Mouse (Mus musculus) myocyte (in vitro differentiated cells): ENCODE measurements around the gene Adamts14. TPM values are rescaled to one million over a fixed set of nuclear protein-coding genes. Genes with fewer than 3 reads are reported as not detected.

ENCODE experiments used
- H3K27me3 ChIP-seq: one replicate; pipeline ENCODE4 v1.6.1; 2011; ENCODE audit not compliant: control insufficient read depth, insufficient read depth, insufficient read length
- H3K36me3 ChIP-seq: one replicate; pipeline ENCODE4 v1.6.1; 2011; ENCODE audit not compliant: control insufficient read depth, insufficient read depth
- H3K4me2 ChIP-seq: one replicate; pipeline ENCODE4 v1.6.1; 2011; ENCODE audit warnings: low read depth, control low read depth
- H3K4me3 ChIP-seq: one replicate; pipeline ENCODE4 v1.5.1; 2011; ENCODE audit warnings: mild to moderate bottlenecking, control low read depth, moderate library complexity
- H3K79me2 ChIP-seq: one replicate; pipeline ENCODE4 v1.6.1; 2011; ENCODE audit not compliant: control insufficient read depth, insufficient read depth
- H3ac ChIP-seq: one replicate; pipeline ENCODE4 v1.6.1; 2011; ENCODE audit not compliant: control insufficient read depth, insufficient read length
- CEBPB ChIP-seq: IDR thresholded peaks from 2 replicates; pipeline ENCODE4 v1.6.1; 2011; ENCODE audit warnings: mild to moderate bottlenecking, moderate library complexity; ENCODE audit not compliant: poor library complexity, insufficient read depth, severe bottlenecking
- E2F4 ChIP-seq: IDR thresholded peaks from one replicate; pipeline ENCODE4 v1.6.1; 2011; ENCODE audit warnings: mild to moderate bottlenecking, control low read depth, moderate library complexity; ENCODE audit not compliant: insufficient read depth
- MAX ChIP-seq: IDR thresholded peaks from one replicate; pipeline ENCODE4 v1.6.1; 2011; ENCODE audit warnings: low read depth, mild to moderate bottlenecking, control low read depth
- MYOD1 ChIP-seq, 3 experiments: IDR thresholded peaks; one replicate each; pipeline ENCODE4 v1.6.1; 2011; ENCODE audit warnings: control low read depth in 2 of 3, low read depth in 2 of 3, mild to moderate bottlenecking in 2 of 3, moderate library complexity in 1 of 3; ENCODE audit not compliant: insufficient read length in 2 of 3, control insufficient read depth in 1 of 3
- MYOG ChIP-seq, 3 experiments: IDR thresholded peaks; one replicate each; pipeline ENCODE4 v1.6.1; 2011; ENCODE audit warnings: control low read depth in 2 of 3, low read depth in 2 of 3, mild to moderate bottlenecking in 2 of 3; ENCODE audit not compliant: insufficient read length in 2 of 3, control insufficient read depth in 1 of 3, insufficient read depth in 1 of 3
- POLR2A ChIP-seq: IDR thresholded peaks from one replicate; pipeline ENCODE4 v1.6.1; 2011; ENCODE audit warnings: low read depth, mild to moderate bottlenecking, control low read depth, moderate library complexity; ENCODE audit not compliant: insufficient read length
- POLR2AphosphoS2 ChIP-seq: IDR thresholded peaks from one replicate; pipeline ENCODE4 v1.6.1; 2011; ENCODE audit warnings: low read depth, control low read depth; ENCODE audit not compliant: insufficient read length
- REST ChIP-seq: IDR thresholded peaks from one replicate; pipeline ENCODE4 v1.6.1; 2011; ENCODE audit warnings: mild to moderate bottlenecking, control low read depth, moderate library complexity; ENCODE audit not compliant: insufficient read depth, insufficient read length
- SRF ChIP-seq: IDR thresholded peaks from one replicate; pipeline ENCODE4 v1.6.1; 2011; ENCODE audit warnings: low read depth; ENCODE audit not compliant: control insufficient read depth, insufficient read length
- TCF12 ChIP-seq: IDR thresholded peaks from one replicate; pipeline ENCODE4 v1.6.1; 2011; ENCODE audit warnings: mild to moderate bottlenecking, control low read depth; ENCODE audit not compliant: poor library complexity, insufficient read depth, severe bottlenecking
- TCF3 ChIP-seq: IDR thresholded peaks from one replicate; pipeline ENCODE4 v1.6.1; 2011; ENCODE audit warnings: low read depth, control low read depth; ENCODE audit not compliant: insufficient read length
- USF1 ChIP-seq: IDR thresholded peaks from one replicate; pipeline ENCODE4 v1.6.1; 2011; ENCODE audit warnings: low read depth, mild to moderate bottlenecking, control low read depth, moderate library complexity
- polyA plus RNA-seq: library from polyadenylated mRNA; unstranded; fragments of >200 nt; fragmentation: generic; extraction: Trizol; gene quantifications from one replicate; pipeline ENCODE4 v1.2.1, GENCODE M21; 2012; ENCODE audit warnings: missing spikeins

The Adamts14 gene
- polyA plus RNA-seq, 1 experiment: 31.0 TPM

DNA sequence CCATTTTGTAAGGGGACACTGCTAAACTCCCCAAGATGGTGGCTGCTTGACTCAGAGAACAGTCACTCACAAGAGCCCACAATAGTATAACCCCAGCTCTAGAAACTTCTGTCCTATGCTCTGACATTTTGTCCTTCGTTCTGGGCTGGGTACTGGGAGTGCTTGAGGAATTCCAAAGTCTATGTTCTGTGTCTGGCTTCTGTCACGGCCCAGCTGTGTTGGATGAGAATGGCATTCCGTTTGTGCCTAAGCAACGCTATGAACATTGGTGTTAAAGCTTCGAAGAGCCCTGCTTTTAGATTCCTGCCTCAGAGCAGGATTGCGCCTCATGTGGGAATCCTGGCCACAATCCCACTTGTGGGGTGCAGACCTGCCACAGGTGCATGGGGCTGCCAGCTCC is 38.9 kb upstream of the Adamts14 start:
- Histone ChIP-seq H3K79me2 (no peaks in the 10 kb centered on the region), H3ac (no peak overlapping the region), H3K27me3 (no peaks in the 10 kb centered on the region), H3K4me3 (no peak overlapping the region), H3K36me3 (no peaks in the 10 kb centered on the region), H3K4me2 (no peak overlapping the region)
- TF ChIP-seq POLR2A (no peak), MYOD1 (IDR thresholded peaks at IDR 0.05; ENCODE audit: control insufficient read depth in 1 of 3, insufficient read length in 2 of 3, low read depth in 2 of 3) (no peak), MYOG (IDR thresholded peaks at IDR 0.05; ENCODE audit: control insufficient read depth in 1 of 3, insufficient read depth in 1 of 3, insufficient read length in 2 of 3, low read depth in 2 of 3) (no peak), SRF (no peak), MAX (no peak), REST (no peak), E2F4 (no peak), CEBPB (no peak), USF1 (no peak), TCF12 (no peak), POLR2AphosphoS2 (no peak), TCF3 (no peak)

GRCm38 (mm10) chr10:61308706-61309320 is 35.6 kb upstream of the Adamts14 start:
- Histone ChIP-seq H3ac (no peak overlapping the region), H3K36me3 (no peaks in the 10 kb centered on the region), H3K27me3 (no peaks in the 10 kb centered on the region), H3K4me3 (no peak overlapping the region), H3K79me2 (no peaks in the 10 kb centered on the region), H3K4me2 (no peak overlapping the region)
- TF ChIP-seq SRF (no peak), MYOG (IDR thresholded peaks at IDR 0.05; ENCODE audit: control insufficient read depth in 1 of 3, insufficient read depth in 1 of 3, insufficient read length in 2 of 3, low read depth in 2 of 3) (no peak), POLR2AphosphoS2 (no peak), POLR2A (no peak), TCF3 (no peak), TCF12 (no peak), MYOD1 (IDR thresholded peaks at IDR 0.05; ENCODE audit: control insufficient read depth in 1 of 3, insufficient read length in 2 of 3, low read depth in 2 of 3) (no peak), E2F4 (no peak), REST (no peak), USF1 (no peak), CEBPB (no peak), MAX (no peak)

- Histone ChIP-seq H3K79me2 (no peaks in the 10 kb centered on the region), H3K4me2 (no peak overlapping the region), H3K27me3 (no peaks in the 10 kb centered on the region), H3K4me3 (no peak overlapping the region), H3ac (no peak overlapping the region), H3K36me3 (no peaks in the 10 kb centered on the region)
- TF ChIP-seq TCF3 (no peak), POLR2A (no peak), MYOD1 (IDR thresholded peaks at IDR 0.05; ENCODE audit: control insufficient read depth in 1 of 3, insufficient read length in 2 of 3, low read depth in 2 of 3) (no peak), TCF12 (no peak), POLR2AphosphoS2 (no peak), USF1 (no peak), MYOG (IDR thresholded peaks at IDR 0.05; ENCODE audit: control insufficient read depth in 1 of 3, insufficient read depth in 1 of 3, insufficient read length in 2 of 3, low read depth in 2 of 3) (no peak), CEBPB (no peak), E2F4 (no peak), MAX (no peak)
These were observed 32.8 kb upstream of the Adamts14 start for GRCm38 (mm10) chr10:61305928-61306590.

DNA sequence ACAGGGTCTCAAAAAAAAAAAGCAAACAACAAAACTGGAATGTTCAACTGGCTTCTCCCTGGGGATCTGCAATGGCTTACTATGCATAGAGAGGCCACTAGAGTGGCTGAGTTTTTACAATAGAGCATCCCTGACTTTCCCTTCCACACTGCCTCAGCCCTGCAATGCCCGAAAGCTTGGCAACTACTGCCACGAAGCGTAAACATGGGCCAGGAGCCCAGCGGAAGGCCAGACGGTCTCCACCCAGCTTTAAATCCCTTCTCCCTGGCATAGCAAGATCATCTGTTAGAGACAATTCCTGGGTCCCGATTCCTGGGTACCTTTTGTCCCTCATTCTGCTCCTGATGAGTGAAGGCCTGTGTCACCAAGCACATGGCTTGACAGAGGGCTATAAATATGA is 30.8 kb upstream of the Adamts14 start:
- Histone ChIP-seq H3K27me3 (no peaks in the 10 kb centered on the region), H3K79me2 (no peaks in the 10 kb centered on the region), H3ac (no peak overlapping the region), H3K4me3 (no peak overlapping the region), H3K36me3 (no peaks in the 10 kb centered on the region), H3K4me2 (no peak overlapping the region)
- no peak for TF ChIP-seq CEBPB
- TF ChIP-seq REST: no peak
- no peak for TF ChIP-seq E2F4
- TF ChIP-seq MYOD1 (IDR thresholded peaks at IDR 0.05; ENCODE audit: control insufficient read depth in 1 of 3, insufficient read length in 2 of 3, low read depth in 2 of 3): no peak
- TF ChIP-seq POLR2A: no peak
- no peak for TF ChIP-seq POLR2AphosphoS2
- no peak for TF ChIP-seq MYOG (IDR thresholded peaks at IDR 0.05; ENCODE audit: control insufficient read depth in 1 of 3, insufficient read depth in 1 of 3, insufficient read length in 2 of 3, low read depth in 2 of 3)
- TF ChIP-seq SRF: no peak
- TF ChIP-seq TCF3: no peak
- no peak for TF ChIP-seq TCF12
- no peak for TF ChIP-seq MAX
- TF ChIP-seq USF1: no peak
